Mouse (Mus musculus) embryonic facial prominence, embryonic 12.5 days (tissue): ENCODE results near the gene Gm45021. TPM values are rescaled to one million over a fixed set of nuclear protein-coding genes. Genes with fewer than 3 reads are reported as not detected.

Source experiments
- polyA plus RNA-seq: library from polyadenylated mRNA; unstranded; fragments of >200 nt; fragmentation: Nextera tagmentation; extraction: Ambion mirVana; gene quantifications from 2 replicates; pipeline ENCODE4 v1.2.1, GENCODE M21; 2016

Gene Gm45021
- polyA plus RNA-seq, 1 experiment from 2014 or later, result not detected

Other genes with a start within 250 kb of the Gm45021 start
- 30.2 and 31.3 TPM in 2 replicates for gene Krba1, start 194.0 kb upstream of the Gm45021 start, polyA plus RNA-seq
- 30.3 and 31.7 TPM in 2 replicates for gene Zfp467, start 143.8 kb upstream of the Gm45021 start, polyA plus RNA-seq
- 0.42 and 0.57 TPM in 2 replicates for gene Sspo, start 141.4 kb upstream of the Gm45021 start, polyA plus RNA-seq
- 21.3 and 21.5 TPM in 2 replicates for gene Atp6v0e2, start 52.0 kb upstream of the Gm45021 start, polyA plus RNA-seq
- 8.1 and 13.5 TPM in 2 replicates for gene Lrrc61, start 34.8 kb upstream of the Gm45021 start, polyA plus RNA-seq
- gene Rarres2, start 16.8 kb upstream of the Gm45021 start, polyA plus RNA-seq, result 6.9 TPM in 2 replicates
- gene Repin1, start 4.3 kb downstream of the Gm45021 start, polyA plus RNA-seq, result 35.0 and 35.2 TPM in 2 replicates
- gene Gm44965, start 4.3 kb downstream of the Gm45021 start, polyA plus RNA-seq, result not detected in 2 replicates
- 10.6 and 11.0 TPM in 2 replicates for gene Zfp775, start 12.5 kb downstream of the Gm45021 start, polyA plus RNA-seq
- gene AI854703, start 37.2 kb downstream of the Gm45021 start, polyA plus RNA-seq, result 1.5 and 2.0 TPM in 2 replicates
- gene Gimap8, start 57.6 kb downstream of the Gm45021 start, polyA plus RNA-seq, result 0.36 and 0.74 TPM in 2 replicates
- 11.6 and 13.7 TPM in 2 replicates for gene Gimap9, start 86.5 kb downstream of the Gm45021 start, polyA plus RNA-seq
- 7.0 and 9.0 TPM in 2 replicates for gene Gimap4, start 94.9 kb downstream of the Gm45021 start, polyA plus RNA-seq
- gene Gimap6, start 118.6 kb downstream of the Gm45021 start, polyA plus RNA-seq, result 15.3 and 16.3 TPM in 2 replicates
- not detected in 2 replicates for gene Gm28053, start 129.0 kb downstream of the Gm45021 start, polyA plus RNA-seq
- not detected in 2 replicates for gene Gimap7, start 129.0 kb downstream of the Gm45021 start, polyA plus RNA-seq
- 7.5 and 7.6 TPM in 2 replicates for gene Gimap1, start 149.4 kb downstream of the Gm45021 start, polyA plus RNA-seq
- 1.7 and 1.8 TPM in 2 replicates for gene Gimap5, start 156.6 kb downstream of the Gm45021 start, polyA plus RNA-seq
- not detected in 2 replicates for gene Gimap3, start 181.2 kb downstream of the Gm45021 start, polyA plus RNA-seq